Mouse (Mus musculus) forebrain, embryonic 14.5 days (tissue): ENCODE results near the gene Stk4. TPM values are rescaled to one million over a fixed set of nuclear protein-coding genes. Genes with fewer than 3 reads are reported as not detected.
A peak's percentile ranks its signal among the peaks of the same experiment; 100 is the strongest.

ENCODE experiments used
- ATAC-seq: fragments of 200-750 bp; cut with Nextera tagmentation; 2 replicates; pipeline ENCODE4 v1.8.0; 2017; ENCODE audit warnings: mild to moderate bottlenecking, moderate library complexity
- DNase-seq: peaks from one replicate; pipeline ENCODE4 v3.0.0-alpha.2; 2015; ENCODE audit warnings: low spot score
- H3K27ac ChIP-seq: fragments of 300-500 bp; sonication (generic); 2 replicates; pipeline ENCODE4 v1.5.1; 2014; ENCODE audit warnings: low read depth, mild to moderate bottlenecking, control low read depth, low read length, moderate library complexity
- H3K27me3 ChIP-seq: fragments of 300-500 bp; sonication (generic); replicated peaks from 2 replicates; pipeline ENCODE4 v1.6.1; 2014; ENCODE audit warnings: low read length, control low read depth, mixed read lengths; ENCODE audit not compliant: control insufficient read depth, insufficient read depth
- H3K36me3 ChIP-seq: fragments of 300-500 bp; sonication (generic); 2 replicates; pipeline ENCODE4 v1.6.1; 2014; ENCODE audit warnings: low read length, control low read depth; ENCODE audit not compliant: control insufficient read depth, insufficient read depth
- H3K4me1 ChIP-seq: fragments of 300-500 bp; sonication (generic); 2 replicates; pipeline ENCODE4 v1.6.1; 2014; ENCODE audit warnings: antibody characterized with exemption, low read length, control low read depth; ENCODE audit not compliant: control insufficient read depth, insufficient read depth
- H3K4me2 ChIP-seq: fragments of 300-500 bp; sonication (generic); 2 replicates; pipeline ENCODE4 v1.6.1; 2014; ENCODE audit warnings: mild to moderate bottlenecking, control low read depth, low read length
- H3K4me3 ChIP-seq: fragments of 300-500 bp; sonication (generic); 2 replicates; pipeline ENCODE4 v1.5.1; 2014; ENCODE audit warnings: low read depth, low read length, control low read depth
- H3K9ac ChIP-seq: fragments of 300-500 bp; sonication (generic); 2 replicates; pipeline ENCODE4 v1.6.1; 2014; ENCODE audit warnings: mild to moderate bottlenecking, low read length, control low read depth, moderate library complexity
- H3K9me3 ChIP-seq: fragments of 300-500 bp; sonication (generic); replicated peaks from 2 replicates; pipeline ENCODE4 v1.6.1; 2016; ENCODE audit warnings: low read length, control low read depth, mixed read lengths; ENCODE audit not compliant: control insufficient read depth
- WGBS: fragments of 180-500 bp; shearing (Covaris S2); extraction: QIAGEN DNeasy Blood & Tissue Kit; methylation state at CpG from one replicate; pipeline ENCODE4 v1.1.7; 2014; 5-methylcytosine and 5-hydroxymethylcytosine counted together
- polyA plus RNA-seq: library from polyadenylated mRNA; unstranded; fragments of >200 nt; fragmentation: Nextera tagmentation; extraction: Ambion mirVana; gene quantifications from 2 replicates; pipeline ENCODE4 v1.2.1, GENCODE M21; 2014

The Stk4 gene
- polyA plus RNA-seq, 1 experiment from 2014 or later = 36.2 TPM

- H3K4me2 ChIP-seq = no peak overlapping the region
- no peak overlapping the region for H3K4me3 ChIP-seq
- DNase-seq (no peak), ATAC-seq (no peak)
- no peak overlapping the region for H3K27ac ChIP-seq
- H3K9ac ChIP-seq = no peak overlapping the region
- no peaks in the 10 kb centered on the region for H3K4me1 ChIP-seq
- H3K36me3 ChIP-seq = peaks cover 19% of the 10 kb centered on the region; the same call in 1 of the 2 replicates
- WGBS = 92% methylated on average over 12 of the region's 12 CpGs
- H3K27me3 ChIP-seq = no peaks in the 10 kb centered on the region
- no peaks in the 10 kb centered on the region for H3K9me3 ChIP-seq
Observed at GRCm38 (mm10) chr2:164128576-164129411, 58.7 kb downstream of the Stk4 start.

- Histone ChIP-seq H3K27me3 (no peaks in the 10 kb centered on the region), H3K4me1 (no peaks in the 10 kb centered on the region), H3K4me2 (no peak overlapping the region), H3K36me3 (peaks cover 14% of the 10 kb centered on the region; the same call in 1 of the 2 replicates), H3K4me3 (no peak overlapping the region), H3K9ac (no peak overlapping the region), H3K27ac (no peak overlapping the region), H3K9me3 (no peaks in the 10 kb centered on the region)
- 95% methylated on average over 1 of the region's 1 CpGs for WGBS
- ATAC-seq (no peak), DNase-seq (no peak)
Observed at GRCm38 (mm10) chr2:164131586-164131985, 61.5 kb downstream of the Stk4 start.

GRCm38 (mm10) chr2:164134563-164134962 lies 64.4 kb downstream of the Stk4 start:
- Histone ChIP-seq H3K4me2 (no peak overlapping the region), H3K9me3 (no peaks in the 10 kb centered on the region), H3K9ac (no peak overlapping the region), H3K27ac (no peak overlapping the region), H3K4me3 (no peak overlapping the region), H3K36me3 (0 out of 2 replicates have a peak, but pooled peaks cover 8% of the 10 kb centered on the region), H3K27me3 (no peaks in the 10 kb centered on the region), H3K4me1 (no peaks in the 10 kb centered on the region)
- DNase-seq (peak; percentile 43), ATAC-seq (no peak)
- 76% methylated on average over 6 of the region's 6 CpGs for WGBS

- H3K9ac ChIP-seq = no peak overlapping the region
- H3K27me3 ChIP-seq = no peaks in the 10 kb centered on the region
- 84% methylated on average over 1 of the region's 1 CpGs for WGBS
- H3K4me1 ChIP-seq = no peaks in the 10 kb centered on the region
- no peaks in the 10 kb centered on the region for H3K9me3 ChIP-seq
- no peak overlapping the region for H3K4me2 ChIP-seq
- no peak for ATAC-seq
- no peak overlapping the region for H3K4me3 ChIP-seq
- DNase-seq = no peak
- 0 out of 2 replicates have a peak, but pooled peaks cover 8% of the 10 kb centered on the region for H3K36me3 ChIP-seq
- no peak overlapping the region for H3K27ac ChIP-seq
Observed at GRCm38 (mm10) chr2:164135367-164135766, 65.2 kb downstream of the Stk4 start.

GRCm38 (mm10) chr2:164136393-164136792 lies 66.3 kb downstream of the Stk4 start:
- DNase-seq (peak; percentile 5), ATAC-seq (no peak)
- Histone ChIP-seq H3K27ac (no peak overlapping the region), H3K4me3 (no peak overlapping the region), H3K4me1 (no peaks in the 10 kb centered on the region), H3K27me3 (no peaks in the 10 kb centered on the region), H3K4me2 (no peak overlapping the region), H3K9ac (no peak overlapping the region), H3K9me3 (no peaks in the 10 kb centered on the region), H3K36me3 (0 out of 2 replicates have a peak, but pooled peaks cover 8% of the 10 kb centered on the region)
- WGBS = 20% methylated on average over 2 of the region's 2 CpGs

- no peaks in the 10 kb centered on the region for H3K4me1 ChIP-seq
- no peaks in the 10 kb centered on the region for H3K9me3 ChIP-seq
- no peak overlapping the region for H3K4me3 ChIP-seq
- H3K27ac ChIP-seq = no peak overlapping the region
- 0 out of 2 replicates have a peak, but pooled peaks cover 8% of the 10 kb centered on the region for H3K36me3 ChIP-seq
- no peaks in the 10 kb centered on the region for H3K27me3 ChIP-seq
- no peak overlapping the region for H3K4me2 ChIP-seq
- no peak overlapping the region for H3K9ac ChIP-seq
- DNase-seq = no peak
- ATAC-seq = no peak
- WGBS = 71% methylated on average over 6 of the region's 6 CpGs
Observed at GRCm38 (mm10) chr2:164137754-164138153, 67.6 kb downstream of the Stk4 start.

- Histone ChIP-seq H3K27me3 (no peaks in the 10 kb centered on the region), H3K4me3 (no peak overlapping the region), H3K9ac (no peak overlapping the region; the same call in 1 of the 2 replicates), H3K36me3 (no peaks in the 10 kb centered on the region), H3K4me1 (no peaks in the 10 kb centered on the region), H3K9me3 (no peaks in the 10 kb centered on the region), H3K4me2 (no peak overlapping the region), H3K27ac (no peak overlapping the region)
- no peak for ATAC-seq
- 61% methylated on average over 10 of the region's 10 CpGs for WGBS
- peak; percentile 26 for DNase-seq
Observed at GRCm38 (mm10) chr2:164142021-164142420, 71.9 kb downstream of the Stk4 start.

- H3K27me3 ChIP-seq = no peaks in the 10 kb centered on the region
- H3K4me2 ChIP-seq = no peak overlapping the region
- 72% methylated on average over 6 of the region's 6 CpGs for WGBS
- no peak overlapping the region for H3K9ac ChIP-seq
- H3K4me3 ChIP-seq = no peak overlapping the region
- H3K36me3 ChIP-seq = no peaks in the 10 kb centered on the region
- no peak overlapping the region for H3K27ac ChIP-seq
- no peak for ATAC-seq
- no peaks in the 10 kb centered on the region for H3K9me3 ChIP-seq
- DNase-seq = no peak
- no peaks in the 10 kb centered on the region for H3K4me1 ChIP-seq
Observed at GRCm38 (mm10) chr2:164144025-164144424, 73.9 kb downstream of the Stk4 start.

GRCm38 (mm10) chr2:164144541-164144940 lies 74.4 kb downstream of the Stk4 start:
- H3K9ac ChIP-seq = no peak overlapping the region
- H3K27me3 ChIP-seq = no peaks in the 10 kb centered on the region
- no peak overlapping the region for H3K4me3 ChIP-seq
- no peak for ATAC-seq
- H3K27ac ChIP-seq = no peak overlapping the region
- no peaks in the 10 kb centered on the region for H3K4me1 ChIP-seq
- WGBS = 87% methylated on average over 10 of the region's 10 CpGs
- no peak for DNase-seq
- H3K4me2 ChIP-seq = no peak overlapping the region
- H3K36me3 ChIP-seq = no peaks in the 10 kb centered on the region
- no peaks in the 10 kb centered on the region for H3K9me3 ChIP-seq
